Mouse (Mus musculus) testis, adult 2 months (tissue): ENCODE measurements at regions not wholly inside any gene's neighbourhood (a gene's known extent, or its start where the extent isn't known, plus 50 kb on each side); places are given as distances from the start of the nearest gene placed in this dataset.

Experiments
- CTCF ChIP-seq: fragments of 200-500 bp; IDR thresholded peaks from 2 replicates; pipeline ENCODE4 v1.5.1; 2012; ENCODE audit warnings: low read depth, mild to moderate bottlenecking, inconsistent platforms, low read length, moderate library complexity; ENCODE audit not compliant: control insufficient read depth, insufficient read depth, insufficient replicate concordance
- POLR2A ChIP-seq: fragments of 200-500 bp; IDR thresholded peaks from 2 replicates; pipeline ENCODE4 v1.6.1; 2012; ENCODE audit warnings: low read depth, mild to moderate bottlenecking, inconsistent platforms, low read length, moderate library complexity; ENCODE audit not compliant: control insufficient read depth

GRCm38 (mm10) chr5:44303886-44304855 is 77.7 kb upstream of the Tapt1 start:
- TF ChIP-seq CTCF = peak; percentile 52; the same call in 1 of the 2 replicates
- no peak for TF ChIP-seq POLR2A
